Mouse (Mus musculus) embryo, embryonic 11.5 days (tissue): Measurements from ENCODE around the gene Pou2f3.

Source experiments
- DNase-seq: peaks from one replicate; pipeline ENCODE4 v3.0.0-alpha.2; 2012; ENCODE audit warnings: low read depth, low spot score

Gene Pou2f3

GRCm38 (mm10) chr9:43084496-43085362 is 125.4 kb downstream of the Pou2f3 start:
- DNase-seq = no peak

- no peak for DNase-seq
Observed at GRCm38 (mm10) chr9:43083441-43084055, 126.6 kb downstream of the Pou2f3 start.

GRCm38 (mm10) chr9:43078711-43079110 is 131.5 kb downstream of the Pou2f3 start:
- no peak for DNase-seq

GRCm38 (mm10) chr9:43076163-43076562 is 134.0 kb downstream of the Pou2f3 start:
- no peak for DNase-seq

- no peak for DNase-seq
Observed at GRCm38 (mm10) chr9:43074611-43075010, 135.6 kb downstream of the Pou2f3 start.
